ENCODE assay signal across 9 mouse cellular contexts in genomic region chr17:6860491-6860897, GRCm38 (mm10).
A peak's percentile ranks its signal among the peaks of the same experiment; 100 is the strongest.
DNase-seq lines count a peak whose midpoint lies in the region; ATAC-seq and TF ChIP-seq lines count a peak whose summit lies in the region.
"Had no signal": no experiment of that assay in that cellular context is flagged by ENCODE, and none has a peak within 500 bp of the region (broad histone marks: within the 10 kb centered on the region; RNA-seq: fewer than 3 reads in every experiment).

No protein-coding gene starts in this region.

- H3K9ac ChIP-seq in hindbrain, embryonic 15.5 days = no peak overlapping the region
- no peak overlapping the region for H3K9ac ChIP-seq in stomach, embryonic 15.5 days
- H3K9ac ChIP-seq: heart, embryonic 15.5 days had no signal

- DNase-seq in right cerebral cortex, adult 18-20 months = peak; percentile 20
- DNase-seq in right cerebral cortex, postnatal 14 days = no peak
- DNase-seq in lung, adult 2 months = peak; percentile 32
- no peak for DNase-seq in ovary, postnatal 36 days (ENCODE audit: low spot score)
- no peak for DNase-seq in thymus, postnatal 36 days
- no peak for DNase-seq in adrenal gland, adult 18-20 months (ENCODE audit: low spot score in 2 of 2)

- WGBS in hindbrain, embryonic 15.5 days = 13% methylated on average over 12 of the region's 12 CpGs
- 55% methylated on average over 12 of the region's 12 CpGs for WGBS in lung, adult 2 months
- WGBS in stomach, embryonic 15.5 days = 35% methylated on average over 12 of the region's 12 CpGs

- H3K4me2 ChIP-seq in hindbrain, embryonic 15.5 days = 0 out of 2 replicates have a peak overlapping the region, but pooled peaks have one; percentile 9
- H3K4me2 ChIP-seq in stomach, embryonic 15.5 days = peak overlapping the region; percentile 50; the same call in 1 of the 2 replicates

- ATAC-seq in hindbrain, embryonic 15.5 days (ENCODE audit: low FRiP score, low read depth) = no peak
- no peak; the same call in 1 of the 2 replicates for ATAC-seq in stomach, embryonic 15.5 days (ENCODE audit: insufficient read depth, low FRiP score, low read depth)

- no peaks in the 10 kb centered on the region for H3K9me3 ChIP-seq in hindbrain, embryonic 15.5 days
- H3K9me3 ChIP-seq in stomach, embryonic 15.5 days = no peaks in the 10 kb centered on the region
- H3K9me3 ChIP-seq: heart, embryonic 15.5 days had no signal

- TF ChIP-seq CTCF in lung, adult 2 months (IDR thresholded peaks at IDR 0.05; ENCODE audit: insufficient read depth, low read length) = no peak

- TF ChIP-seq POLR2A in lung, adult 2 months (IDR thresholded peaks at IDR 0.05; ENCODE audit: borderline replicate concordance, extremely low read depth, low read depth, low read length) = no peak

- no peaks in the 10 kb centered on the region for H3K27me3 ChIP-seq in hindbrain, embryonic 15.5 days
- no peaks in the 10 kb centered on the region for H3K27me3 ChIP-seq in stomach, embryonic 15.5 days (replicated peaks)

- no peaks in the 10 kb centered on the region for H3K36me3 ChIP-seq in hindbrain, embryonic 15.5 days
- H3K36me3 ChIP-seq in stomach, embryonic 15.5 days = no peaks in the 10 kb centered on the region
- H3K36me3 ChIP-seq: heart, embryonic 15.5 days had no signal

- H3K27ac ChIP-seq in hindbrain, embryonic 15.5 days (replicated peaks) = peak overlapping the region; percentile 72
- peak overlapping the region; percentile 85 for H3K27ac ChIP-seq in stomach, embryonic 15.5 days
- H3K27ac ChIP-seq: heart, embryonic 15.5 days had no signal

- peaks cover 35% of the 10 kb centered on the region for H3K4me1 ChIP-seq in hindbrain, embryonic 15.5 days (replicated peaks)
- H3K4me1 ChIP-seq in lung, adult 2 months (ENCODE audit: control insufficient read depth, insufficient read depth, low read length) = peaks cover 10% of the 10 kb centered on the region
- peaks cover 27% of the 10 kb centered on the region for H3K4me1 ChIP-seq in stomach, embryonic 15.5 days

- no peak overlapping the region for H3K4me3 ChIP-seq in hindbrain, embryonic 15.5 days
- H3K4me3 ChIP-seq in lung, adult 2 months (replicated peaks; ENCODE audit: extremely low read depth, low read depth, low read length) = no peak overlapping the region
- H3K4me3 ChIP-seq in stomach, embryonic 15.5 days (replicated peaks) = no peak overlapping the region
- H3K4me3 ChIP-seq: heart, embryonic 15.5 days had no signal

Comparison
In these comparisons a context has a peak if more than half of its experiments do, and no peak if none do; other contexts are left out.
1. DNase-seq: peak in right cerebral cortex, adult 18-20 months (single experiment) and lung, adult 2 months (single experiment); none in right cerebral cortex, postnatal 14 days (single experiment), ovary, postnatal 36 days (single experiment), thymus, postnatal 36 days (0 of 2) and adrenal gland, adult 18-20 months (0 of 2).